Mouse (Mus musculus) kidney, embryonic 14.5 days (tissue): ENCODE measurements around the gene Asb5. TPM values are rescaled to one million over a fixed set of nuclear protein-coding genes. Genes with fewer than 3 reads are reported as not detected.
"Not testable (repeated sequence)": the region's sequence is repeated elsewhere in the genome, so short reads cannot be mapped to it uniquely, and the experiment has no call there.

Source experiments
- ATAC-seq: fragments of 200-750 bp; cut with Nextera tagmentation; 2 replicates; pipeline ENCODE4 v1.8.0; 2017; ENCODE audit warnings: moderate number of reproducible peaks, mild to moderate bottlenecking, moderate TSS enrichment, moderate library complexity; ENCODE audit not compliant: low FRiP score, low TSS enrichment
- H3K27ac ChIP-seq: fragments of 300-500 bp; sonication (generic); 2 replicates; pipeline ENCODE4 v1.5.1; 2014; ENCODE audit warnings: low read depth, mild to moderate bottlenecking, low read length, moderate library complexity, mixed read lengths
- H3K27me3 ChIP-seq: fragments of 300-500 bp; sonication (generic); 2 replicates; pipeline ENCODE4 v1.6.1; 2014; ENCODE audit warnings: mild to moderate bottlenecking, low read length; ENCODE audit not compliant: control insufficient read depth, insufficient read depth
- H3K36me3 ChIP-seq: fragments of 300-500 bp; sonication (generic); 2 replicates; pipeline ENCODE4 v1.6.1; 2014; ENCODE audit warnings: low read length, mixed read lengths; ENCODE audit not compliant: control insufficient read depth, insufficient read depth
- H3K4me1 ChIP-seq: fragments of 300-500 bp; sonication (generic); 2 replicates; pipeline ENCODE4 v1.6.1; 2014; ENCODE audit warnings: low read length, mixed read lengths; ENCODE audit not compliant: control insufficient read depth, insufficient read depth
- H3K4me2 ChIP-seq: fragments of 300-500 bp; sonication (generic); replicated peaks from 2 replicates; pipeline ENCODE4 v1.6.1; 2014; ENCODE audit warnings: low read depth, mild to moderate bottlenecking, low read length
- H3K4me3 ChIP-seq: fragments of 300-500 bp; sonication (generic); 2 replicates; pipeline ENCODE4 v1.5.1; 2014; ENCODE audit warnings: mild to moderate bottlenecking, low read length
- H3K9ac ChIP-seq: fragments of 300-500 bp; sonication (generic); 2 replicates; pipeline ENCODE4 v1.6.1; 2014; ENCODE audit warnings: low read depth, mild to moderate bottlenecking, low read length, moderate library complexity
- H3K9me3 ChIP-seq: fragments of 300-500 bp; sonication (generic); 2 replicates; pipeline ENCODE4 v1.6.1; 2016; ENCODE audit warnings: low read length; ENCODE audit not compliant: control insufficient read depth
- WGBS: fragments of 180-500 bp; shearing (Covaris S2); extraction: QIAGEN DNeasy Blood & Tissue Kit; methylation state at CpG from one replicate; pipeline ENCODE4 v1.1.7; 2014; 5-methylcytosine and 5-hydroxymethylcytosine counted together
- polyA plus RNA-seq: library from polyadenylated mRNA; unstranded; fragments of >200 nt; fragmentation: Nextera tagmentation; extraction: Ambion mirVana; gene quantifications from 2 replicates; pipeline ENCODE4 v1.2.1, GENCODE M21; 2014

The Asb5 gene
- polyA plus RNA-seq, 1 experiment from 2014 or later = 7.0 TPM

DNA sequence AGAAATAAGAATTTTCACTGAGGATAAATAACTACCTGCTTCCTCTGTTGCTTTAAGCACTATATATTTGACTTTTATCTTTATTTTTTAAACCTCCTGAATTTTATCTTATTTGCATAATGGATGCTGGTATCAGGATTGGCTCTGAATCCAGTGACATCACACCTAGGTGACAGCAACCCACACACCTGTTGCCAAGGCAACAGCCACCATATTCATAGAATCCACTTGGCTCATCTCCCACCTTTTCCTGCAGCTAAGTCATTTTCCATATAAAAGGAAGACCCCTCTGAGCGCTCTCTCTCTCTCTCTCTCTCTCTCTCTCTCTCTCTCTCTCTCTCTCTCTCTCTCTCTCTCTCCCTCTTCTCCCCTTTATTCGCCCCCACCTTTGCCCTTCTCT is 67.6 kb downstream of the Asb5 start:
- no peak overlapping the region for H3K9ac ChIP-seq
- no peak overlapping the region for H3K4me3 ChIP-seq
- no peak for ATAC-seq
- 89% methylated on average over 2 of the region's 2 CpGs for WGBS
- H3K27ac ChIP-seq = no peak overlapping the region
- no peaks in the 10 kb centered on the region for H3K27me3 ChIP-seq
- no peaks in the 10 kb centered on the region for H3K4me1 ChIP-seq
- no peaks in the 10 kb centered on the region for H3K9me3 ChIP-seq
- H3K36me3 ChIP-seq = no peaks in the 10 kb centered on the region
- no peak overlapping the region for H3K4me2 ChIP-seq

DNA sequence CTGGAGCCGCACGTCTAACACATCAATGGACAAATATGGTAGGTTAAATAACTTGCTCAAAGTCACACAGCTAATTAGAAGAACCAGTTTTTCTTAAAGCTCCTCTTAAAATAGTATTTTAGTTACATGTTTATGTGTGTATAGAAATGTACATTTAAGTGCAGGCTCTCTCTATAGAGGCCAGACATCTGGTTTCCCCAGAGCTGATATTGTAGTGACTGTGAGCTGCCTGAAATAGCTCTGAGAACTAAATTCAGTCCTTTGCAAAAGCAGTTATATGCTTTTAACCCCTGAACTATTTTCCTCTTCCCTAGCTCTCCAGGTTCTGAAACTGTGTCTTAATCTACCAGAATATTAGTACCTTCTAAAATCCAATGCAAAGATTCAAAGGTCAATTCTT is 68.0 kb downstream of the Asb5 start:
- Histone ChIP-seq H3K4me2 (no peak overlapping the region), H3K9me3 (no peaks in the 10 kb centered on the region), H3K27me3 (no peaks in the 10 kb centered on the region), H3K9ac (no peak overlapping the region), H3K36me3 (no peaks in the 10 kb centered on the region), H3K4me1 (no peaks in the 10 kb centered on the region), H3K27ac (no peak overlapping the region), H3K4me3 (no peak overlapping the region)
- WGBS = 93% methylated on average over 2 of the region's 2 CpGs
- ATAC-seq = no peak

DNA sequence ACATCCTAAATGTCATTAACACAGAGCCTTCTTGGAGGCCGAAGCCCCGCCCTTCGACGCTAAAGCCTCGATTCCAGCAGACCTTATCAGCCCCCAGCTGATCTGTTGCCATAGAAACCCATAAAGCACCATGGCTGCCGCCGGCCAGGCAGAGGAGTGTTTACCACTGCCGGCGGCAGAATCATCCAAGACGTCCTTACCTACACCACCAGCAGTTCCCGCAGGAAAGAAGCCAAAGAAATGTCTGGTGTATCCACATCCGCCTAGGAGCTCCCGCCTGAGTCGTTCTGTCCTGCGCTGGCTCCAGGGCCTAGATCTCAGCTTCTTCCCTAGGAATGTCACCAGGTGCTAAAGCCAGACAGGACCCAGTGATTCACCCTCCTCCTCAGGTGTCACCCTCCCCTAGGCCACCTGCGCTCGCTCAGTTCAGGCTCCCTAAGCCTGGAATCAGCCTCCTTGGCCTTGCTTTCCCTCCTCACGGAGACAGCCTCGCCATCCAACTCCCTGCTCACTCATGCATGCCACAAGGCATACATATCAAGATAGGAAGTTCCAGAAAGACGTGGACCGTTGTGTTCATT is 71.4 kb downstream of the Asb5 start, which contains the start of gene Spata4:
Spata4 (plus strand) TSS at position 111 of the 581 bp plus-strand sequence.
- WGBS = 6% methylated on average over 21 of the region's 21 CpGs
- peak; percentile 92 for ATAC-seq

GRCm38 (mm10) chr8:54603440-54603839 is 74.1 kb downstream of the Asb5 start:
- 85% methylated on average over 4 of the region's 4 CpGs for WGBS
- no peak overlapping the region for H3K4me3 ChIP-seq
- H3K9ac ChIP-seq = no peak overlapping the region
- H3K9me3 ChIP-seq = no peaks in the 10 kb centered on the region
- no peaks in the 10 kb centered on the region for H3K4me1 ChIP-seq
- ATAC-seq = no peak
- H3K27ac ChIP-seq = no peak overlapping the region
- H3K36me3 ChIP-seq = no peaks in the 10 kb centered on the region
- no peaks in the 10 kb centered on the region for H3K27me3 ChIP-seq
- no peak overlapping the region for H3K4me2 ChIP-seq

More for the DNA sequence above, 71.4 kb downstream of the Asb5 start, which contains the start of gene Spata4:
- Histone ChIP-seq H3K27me3 (no peaks in the 10 kb centered on the region), H3K4me3 (peak within 1 kb of the TSS; percentile 31), H3K4me1 (no peaks in the 10 kb centered on the region), H3K9ac (no peak within 1 kb of the TSS), H3K36me3 (no peaks in the 10 kb centered on the region), H3K4me2 (peak within 1 kb of the TSS; percentile 56), H3K9me3 (no peaks in the 10 kb centered on the region), H3K27ac (no peak within 1 kb of the TSS)

DNA sequence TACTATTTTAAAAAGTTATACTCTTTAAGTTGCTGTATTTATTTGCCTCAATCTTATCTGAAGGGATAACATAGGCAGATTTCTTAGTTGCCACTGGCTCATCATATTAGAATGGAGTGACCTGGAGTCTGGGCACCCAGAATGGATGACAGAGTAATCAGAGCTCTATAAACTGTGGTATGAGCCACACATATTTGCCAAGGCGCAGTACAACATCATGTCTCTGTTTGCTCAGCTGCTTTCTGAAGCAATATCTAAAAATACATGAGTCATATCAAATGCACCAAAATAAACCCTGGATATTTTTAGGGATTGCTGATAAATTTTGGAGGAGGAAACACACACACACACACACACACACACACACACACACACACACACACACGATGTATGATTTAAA is 80.0 kb downstream of the Asb5 start:
- no peak overlapping the region for H3K9ac ChIP-seq
- 90% methylated on average over 2 of the region's 2 CpGs for WGBS
- H3K36me3 ChIP-seq = no peaks in the 10 kb centered on the region
- H3K4me2 ChIP-seq = no peak overlapping the region
- H3K4me3 ChIP-seq = no peak overlapping the region
- no peaks in the 10 kb centered on the region for H3K27me3 ChIP-seq
- no peak for ATAC-seq
- no peaks in the 10 kb centered on the region for H3K4me1 ChIP-seq
- no peak overlapping the region for H3K27ac ChIP-seq
- H3K9me3 ChIP-seq = no peaks in the 10 kb centered on the region

GRCm38 (mm10) chr8:54610238-54610637 is 80.9 kb downstream of the Asb5 start:
- 78% methylated on average over 4 of the region's 4 CpGs for WGBS
- Histone ChIP-seq H3K36me3 (no peaks in the 10 kb centered on the region), H3K27me3 (no peaks in the 10 kb centered on the region), H3K27ac (no peak overlapping the region), H3K4me1 (no peaks in the 10 kb centered on the region), H3K9ac (no peak overlapping the region), H3K4me3 (no peak overlapping the region), H3K4me2 (no peak overlapping the region), H3K9me3 (no peaks in the 10 kb centered on the region)
- no peak for ATAC-seq

- WGBS = 89% methylated on average over 17 of the region's 17 CpGs
- H3K27me3 ChIP-seq, H3K4me2 ChIP-seq, ATAC-seq, H3K4me1 ChIP-seq, H3K9ac ChIP-seq, H3K4me3 ChIP-seq, H3K27ac ChIP-seq, H3K36me3 ChIP-seq, H3K9me3 ChIP-seq: not testable (repeated sequence)
Observed at GRCm38 (mm10) chr8:54616710-54617109, 87.3 kb downstream of the Asb5 start.

Other genes starting within 250 kb of the Asb5 start
- 66.2 and 99.4 TPM in 2 replicates for gene Spcs3, start 418 bp downstream of the Asb5 start, polyA plus RNA-seq
- gene Spata4, start 71.2 kb downstream of the Asb5 start, polyA plus RNA-seq = not detected in 2 replicates